Mouse (Mus musculus) cerebellum, postnatal 36 days (tissue): ENCODE measurements at regions not wholly inside any gene's neighbourhood (a gene's known extent, or its start where the extent isn't known, plus 50 kb on each side); places are given as distances from the start of the nearest gene placed in this dataset.
A peak's percentile ranks its signal among the peaks of the same experiment; 100 is the strongest.
"Not testable (repeated sequence)": the region's sequence is repeated elsewhere in the genome, so short reads cannot be mapped to it uniquely, and the experiment has no call there.

ENCODE experiments used
- DNase-seq, 2 experiments: peaks; one replicate each; pipeline ENCODE4 v3.0.0; 2021 to 2022; ENCODE audit warnings: mixed read lengths in 2 of 2

- not testable (repeated sequence) for DNase-seq
Measured at GRCm38 (mm10) chr6:47679946-47680345, 84.8 kb upstream of the Ezh2 start.

DNA sequence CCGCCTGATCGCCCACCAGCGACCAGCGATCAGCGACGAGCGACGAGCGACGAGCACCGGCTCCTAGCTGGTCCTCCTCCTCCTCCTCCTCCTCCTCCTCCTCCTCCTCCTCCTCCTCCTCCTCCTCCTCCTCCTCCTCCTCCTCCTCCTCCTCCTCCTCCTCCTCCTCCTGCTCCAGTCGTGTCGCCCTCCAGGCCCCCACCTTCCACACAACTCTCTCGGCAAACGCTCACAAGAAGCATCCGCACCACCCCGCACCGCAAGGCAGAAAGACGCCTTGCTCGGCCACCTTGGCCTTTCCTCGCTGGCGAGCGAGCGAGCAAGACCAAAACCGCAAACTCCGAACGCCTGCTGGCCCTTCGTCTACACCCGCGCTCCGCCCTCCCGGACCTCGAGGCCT lies 77.6 kb upstream of the Ezh2 start:
- peak; percentile 47 to 56 for DNase-seq

DNA sequence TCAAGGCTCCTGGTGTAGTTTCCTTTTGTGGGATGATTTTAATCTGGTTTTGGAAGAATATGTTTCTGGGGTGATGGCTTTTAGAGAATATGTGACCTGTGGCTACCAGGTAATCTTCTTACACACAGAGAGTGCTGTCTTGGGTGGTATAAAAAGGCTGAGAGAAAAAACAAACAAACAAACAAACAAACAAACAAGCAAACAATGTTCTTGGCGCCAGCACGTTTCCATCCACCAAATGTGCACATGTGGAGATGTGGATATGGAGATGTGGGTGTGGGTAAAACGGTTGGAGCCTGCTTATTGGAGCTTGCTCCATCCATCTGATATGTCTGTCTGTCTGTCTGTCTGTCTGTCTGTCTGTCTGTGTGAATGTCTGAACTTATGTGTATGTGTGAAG lies 57.7 kb upstream of the Ezh2 start:
- DNase-seq = peak; percentile 8 to 55

DNA sequence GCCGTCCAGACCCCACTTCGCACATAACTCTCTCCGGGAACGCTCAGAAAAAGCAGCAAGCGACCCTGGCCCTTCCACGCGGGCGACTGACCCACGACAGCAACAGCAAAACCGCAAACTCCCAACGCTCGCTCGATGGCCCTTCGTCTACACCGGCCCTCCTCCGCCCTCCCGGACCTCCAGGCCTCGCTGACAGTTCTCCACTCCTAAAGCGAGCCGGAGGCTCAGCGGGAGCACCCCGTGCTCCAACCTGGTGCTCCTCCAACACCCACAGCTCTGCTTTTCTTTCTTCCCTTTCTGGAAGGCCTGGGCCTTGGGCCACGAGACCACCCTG lies 56.2 kb upstream of the Ezh2 start:
- DNase-seq = not testable (repeated sequence)

DNA sequence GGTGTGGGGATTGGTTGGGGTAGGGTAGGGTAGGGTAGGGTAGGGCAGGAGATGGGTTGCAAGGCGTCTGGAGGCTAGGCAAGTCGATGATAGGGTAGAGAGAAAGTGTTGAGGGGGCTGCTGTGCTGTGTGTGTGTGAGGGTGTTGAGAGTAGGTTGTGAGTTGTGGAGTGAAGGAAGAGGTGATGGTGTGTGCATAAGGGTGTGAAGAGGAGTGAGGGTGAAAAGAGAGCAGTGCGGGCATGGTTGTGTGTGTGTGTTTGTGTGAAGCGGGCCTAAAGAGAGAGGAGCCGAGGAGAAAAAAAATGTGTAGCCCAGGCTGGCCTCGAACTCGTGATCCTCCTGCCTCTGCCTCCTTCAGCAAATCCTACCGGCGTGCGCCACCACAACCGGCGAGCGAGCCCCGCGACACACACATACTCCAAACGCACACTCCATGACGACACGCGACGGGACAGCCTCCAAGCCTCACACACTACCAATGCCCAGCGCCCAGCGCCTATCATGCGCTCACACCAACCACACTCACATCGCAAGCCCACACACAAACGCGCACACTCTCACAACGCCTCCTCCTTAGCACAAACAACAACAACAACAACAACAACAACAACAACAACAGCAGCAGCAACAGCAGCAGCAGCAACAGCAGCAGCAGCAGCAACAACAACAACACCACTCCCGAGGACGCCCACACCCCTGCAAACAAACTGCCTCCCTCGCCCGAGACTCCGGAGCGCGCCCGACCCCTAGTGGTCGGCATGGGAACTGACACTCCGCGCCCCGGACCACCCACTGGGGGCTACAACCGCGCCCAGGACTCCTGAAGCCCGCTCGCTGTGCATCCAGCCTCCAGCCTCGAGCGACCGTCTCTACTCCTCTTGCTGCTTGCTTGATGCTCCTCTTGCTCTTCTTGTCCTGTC lies 55.6 kb upstream of the Ezh2 start:
- peak; percentile 98 to 99 for DNase-seq

DNA sequence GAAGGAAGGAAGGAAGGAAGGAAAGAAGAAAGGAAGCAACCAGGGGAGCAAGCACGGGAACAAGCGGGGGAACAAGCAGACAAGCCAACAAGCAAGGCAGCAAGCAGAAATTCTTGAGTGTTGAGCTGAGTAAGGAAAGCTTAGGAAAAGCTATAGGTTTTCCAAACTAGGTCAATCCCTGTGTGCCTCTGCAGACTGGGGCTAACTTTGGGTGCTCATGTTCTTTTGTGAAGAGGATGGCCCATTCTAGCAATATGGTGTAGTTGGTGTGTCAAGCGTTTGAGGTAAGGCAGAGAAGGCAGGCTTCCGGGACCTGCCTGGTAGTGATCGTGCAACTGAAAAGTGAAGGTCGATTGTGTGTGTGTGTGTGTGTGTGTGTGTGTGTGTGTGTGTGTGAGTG lies 54.8 kb upstream of the Ezh2 start:
- DNase-seq = peak; percentile 5 to 23

DNA sequence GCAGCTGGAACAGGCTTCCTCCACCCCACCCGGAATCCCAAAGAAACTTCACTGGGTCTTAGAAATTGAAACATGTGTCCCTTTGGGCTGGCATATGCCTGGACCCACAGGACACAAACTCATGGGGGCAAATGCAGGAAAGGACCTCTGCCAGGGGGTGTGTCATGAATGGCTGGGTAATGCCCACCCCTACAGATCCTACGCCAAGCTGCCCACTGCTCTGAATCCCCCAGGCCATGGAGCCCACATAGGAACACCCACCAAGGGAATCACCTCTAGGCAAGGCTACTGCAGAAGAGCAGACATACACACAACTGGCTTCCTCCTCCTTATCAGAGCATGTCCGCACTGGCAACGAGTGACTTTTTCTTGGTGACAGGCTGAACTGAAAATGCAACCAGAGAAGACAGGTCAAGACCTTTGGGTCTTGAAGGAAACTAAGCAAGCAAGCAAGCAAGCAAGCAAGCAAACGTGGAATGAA lies 54.4 kb upstream of the Ezh2 start:
- peak; percentile 13 for DNase-seq

DNA sequence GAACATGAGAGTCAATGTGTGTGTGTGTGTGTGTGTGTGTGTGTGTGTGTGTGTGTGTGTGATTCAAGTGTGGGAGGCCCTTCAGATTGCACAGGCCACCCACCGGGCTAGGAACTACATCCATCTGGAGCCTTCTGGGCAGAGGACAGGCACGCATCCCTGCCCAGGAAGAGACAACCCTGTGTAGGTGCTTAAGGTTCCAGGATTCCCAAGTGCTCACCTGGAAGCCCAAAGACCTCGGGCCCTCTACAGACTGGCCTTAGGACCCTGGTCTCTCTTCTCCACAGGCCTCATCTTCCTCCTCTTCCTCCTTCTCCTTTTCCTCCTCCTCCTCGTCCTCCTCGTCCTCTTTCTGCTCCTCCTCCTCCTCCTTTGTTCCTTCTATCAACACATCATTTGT lies 53.8 kb upstream of the Ezh2 start:
- DNase-seq = peak; percentile 16 to 17

DNA sequence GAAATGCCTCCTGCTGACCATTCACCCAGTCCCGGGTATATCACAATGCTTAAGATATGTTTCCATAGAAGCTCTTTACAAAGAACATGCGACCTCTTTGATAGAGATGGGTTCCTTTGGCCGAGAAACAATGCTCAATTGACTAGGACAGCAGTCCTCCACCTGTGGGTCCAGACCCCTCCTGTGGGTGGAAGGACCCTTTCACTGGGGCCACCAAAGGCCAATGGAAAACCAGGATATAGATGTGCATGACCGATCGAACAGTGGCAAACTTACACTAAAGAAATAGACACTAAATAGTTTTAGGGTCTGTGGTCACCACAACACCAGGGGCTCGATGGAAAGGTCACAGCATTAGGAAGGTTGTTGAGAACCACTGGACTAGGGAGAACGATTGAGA lies 53.2 kb upstream of the Ezh2 start:
- peak in 1 of 2 experiments; percentile 7 for DNase-seq

DNA sequence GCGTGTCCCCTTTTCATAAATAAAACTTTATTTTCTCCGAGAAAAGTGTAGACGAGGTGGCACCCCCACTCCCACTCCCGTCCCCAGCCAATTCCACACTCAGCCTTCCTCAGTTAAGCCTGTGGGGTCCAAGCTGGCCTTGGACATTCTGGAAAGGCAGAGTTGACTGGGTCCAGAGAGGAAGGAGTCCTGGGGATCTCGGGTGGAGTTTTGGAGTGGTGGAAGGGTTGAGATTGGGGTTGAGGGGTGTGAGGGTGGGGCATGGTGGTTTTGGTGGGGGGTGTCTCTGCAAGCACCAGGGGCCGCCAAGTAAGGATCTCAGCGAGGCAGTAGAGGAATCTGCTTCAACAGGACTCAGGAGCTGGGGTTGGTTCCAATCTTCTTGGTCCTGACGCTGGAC lies 52.7 kb upstream of the Ezh2 start:
- peak in 1 of 2 experiments; percentile 3 for DNase-seq

DNA sequence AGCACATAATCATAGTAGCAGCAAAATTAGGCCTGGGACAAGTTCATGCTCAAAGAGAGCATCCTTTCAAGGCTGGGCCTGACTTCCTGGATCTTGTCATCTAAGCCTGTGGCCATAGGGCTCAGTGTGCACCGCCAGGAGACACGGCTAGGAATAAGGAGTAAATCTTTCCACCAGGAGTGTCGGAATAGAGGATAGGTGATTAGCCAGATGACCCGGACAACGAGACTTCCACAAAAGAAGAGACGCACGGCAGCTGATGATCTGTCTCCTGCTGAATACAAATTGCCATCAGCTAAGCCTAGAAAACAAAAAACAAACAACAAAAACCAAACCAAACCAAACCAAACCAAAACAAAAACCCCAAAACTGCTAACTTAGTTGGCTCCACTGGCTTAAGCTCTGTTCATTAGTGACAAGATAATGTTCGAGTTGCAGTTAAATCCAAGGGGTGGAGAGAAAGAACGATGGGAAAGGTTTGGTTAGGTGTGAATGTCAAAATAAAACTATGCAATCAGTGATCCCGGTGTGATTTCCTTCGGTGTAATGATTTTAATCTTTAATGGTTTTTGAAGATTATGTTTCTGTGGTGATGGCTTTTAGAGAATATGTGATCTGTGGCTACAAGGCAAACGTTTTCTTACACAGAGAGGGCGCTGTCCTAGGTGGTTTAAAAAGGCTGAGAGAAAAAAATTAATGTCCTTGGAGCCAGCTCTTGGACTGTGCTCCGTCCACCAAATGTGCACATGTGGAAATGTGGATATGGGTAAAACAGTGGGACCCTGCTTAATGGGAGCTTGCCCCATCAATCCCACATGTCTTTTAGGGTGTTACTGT lies 51.8 kb upstream of the Ezh2 start:
- DNase-seq = peak in 1 of 2 experiments; percentile 4

DNA sequence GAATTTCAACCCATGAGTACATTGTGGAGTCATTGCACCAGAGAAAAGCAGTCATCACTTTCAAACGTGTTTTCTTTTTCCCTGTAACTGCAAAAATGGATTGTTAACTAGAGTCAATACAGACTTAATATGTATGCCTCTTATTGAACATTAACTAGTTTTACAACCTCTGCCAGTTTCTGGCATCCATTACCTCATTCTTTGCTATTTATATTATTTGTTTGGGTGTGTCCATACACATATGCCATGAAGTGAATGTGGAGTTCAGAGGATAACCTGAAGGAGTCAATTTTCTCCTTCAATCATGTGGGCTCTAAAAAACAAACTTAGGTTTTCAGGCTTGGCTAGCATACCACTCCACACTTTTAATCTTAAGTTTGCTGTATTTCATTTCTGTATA lies 50.9 kb upstream of the Ezh2 start:
- no peak for DNase-seq
